Mouse (Mus musculus) hindbrain, embryonic 10.5 days (tissue): ENCODE data around the gene Dolpp1. TPM values are rescaled to one million over a fixed set of nuclear protein-coding genes. Genes with fewer than 3 reads are reported as not detected.

Source experiments
- DNase-seq: peaks from one replicate; pipeline ENCODE4 v3.0.0-alpha.2; 2017; ENCODE audit warnings: low spot score
- H3K27ac ChIP-seq: fragments of 300-500 bp; sonication (generic); 2 replicates; pipeline ENCODE4 v1.5.1; 2016; ENCODE audit warnings: mild to moderate bottlenecking, moderate library complexity
- H3K27me3 ChIP-seq: fragments of 300-500 bp; sonication (generic); 2 replicates; pipeline ENCODE4 v1.6.1; 2016; ENCODE audit warnings: mild to moderate bottlenecking; ENCODE audit not compliant: poor library complexity, insufficient read depth, severe bottlenecking
- H3K36me3 ChIP-seq: fragments of 300-500 bp; sonication (generic); 2 replicates; pipeline ENCODE4 v1.6.1; 2016; ENCODE audit warnings: mild to moderate bottlenecking, moderate library complexity
- H3K4me1 ChIP-seq: fragments of 300-500 bp; sonication (generic); replicated peaks from 2 replicates; pipeline ENCODE4 v1.6.1; 2016; ENCODE audit warnings: mild to moderate bottlenecking
- H3K4me3 ChIP-seq: fragments of 300-500 bp; sonication (generic); 2 replicates; pipeline ENCODE4 v1.5.1; 2016; ENCODE audit warnings: mild to moderate bottlenecking, moderate library complexity
- H3K9me3 ChIP-seq: fragments of 300-500 bp; sonication (generic); 2 replicates; pipeline ENCODE4 v1.6.1; 2016; ENCODE audit warnings: mild to moderate bottlenecking, moderate library complexity
- WGBS: fragments of 180-500 bp; shearing (Covaris S2); methylation state at CpG from one replicate; pipeline ENCODE4 v1.1.7; 2016; 5-methylcytosine and 5-hydroxymethylcytosine counted together
- polyA plus RNA-seq: library from polyadenylated mRNA; unstranded; fragments of >200 nt; fragmentation: Nextera tagmentation; extraction: Ambion mirVana; gene quantifications from 2 replicates; pipeline ENCODE4 v1.2.1, GENCODE M21; 2016

Dolpp1 gene
- polyA plus RNA-seq, 1 experiment from 2014 or later = 52.9 TPM

GRCm38 (mm10) chr2:30384814-30385213 lies 7.2 kb upstream of the Dolpp1 start:
- H3K36me3 ChIP-seq = peaks cover 68% of the 10 kb centered on the region
- H3K4me3 ChIP-seq = no peak overlapping the region
- H3K4me1 ChIP-seq = no peaks in the 10 kb centered on the region
- no peak for DNase-seq
- H3K27ac ChIP-seq = no peak overlapping the region
- H3K27me3 ChIP-seq = no peaks in the 10 kb centered on the region
- 90% methylated on average over 5 of the region's 5 CpGs for WGBS
- no peaks in the 10 kb centered on the region for H3K9me3 ChIP-seq

GRCm38 (mm10) chr2:30385591-30385990 lies 6.5 kb upstream of the Dolpp1 start:
- no peak for DNase-seq
- no peaks in the 10 kb centered on the region for H3K9me3 ChIP-seq
- no peak overlapping the region for H3K4me3 ChIP-seq
- H3K4me1 ChIP-seq = peaks cover under 1% of the 10 kb centered on the region; the same call in 1 of the 2 replicates
- no peaks in the 10 kb centered on the region for H3K27me3 ChIP-seq
- H3K36me3 ChIP-seq = peaks cover 60% of the 10 kb centered on the region
- H3K27ac ChIP-seq = no peak overlapping the region
- WGBS = 86% methylated on average over 4 of the region's 4 CpGs

- no peak for DNase-seq
- no peaks in the 10 kb centered on the region for H3K9me3 ChIP-seq
- peaks cover 14% of the 10 kb centered on the region for H3K4me1 ChIP-seq
- WGBS = 84% methylated on average over 9 of the region's 9 CpGs
- H3K36me3 ChIP-seq = peaks cover 47% of the 10 kb centered on the region
- no peak overlapping the region for H3K4me3 ChIP-seq
- no peak overlapping the region for H3K27ac ChIP-seq
- H3K27me3 ChIP-seq = no peaks in the 10 kb centered on the region
These were observed 5.1 kb upstream of the Dolpp1 start for GRCm38 (mm10) chr2:30386913-30387312.

GRCm38 (mm10) chr2:30389000-30389399 lies 3.1 kb upstream of the Dolpp1 start:
- DNase-seq = no peak
- WGBS = 92% methylated on average over 2 of the region's 2 CpGs
- Histone ChIP-seq H3K27ac (no peak overlapping the region), H3K4me1 (peaks cover 30% of the 10 kb centered on the region), H3K4me3 (no peak overlapping the region), H3K9me3 (no peaks in the 10 kb centered on the region), H3K27me3 (no peaks in the 10 kb centered on the region), H3K36me3 (peaks cover 31% of the 10 kb centered on the region)

- Histone ChIP-seq H3K4me1 (peaks cover 41% of the 10 kb centered on the region), H3K27ac (peak overlapping the region; percentile 93), H3K36me3 (peaks cover 43% of the 10 kb centered on the region), H3K27me3 (no peaks in the 10 kb centered on the region), H3K4me3 (peak overlapping the region; percentile 89), H3K9me3 (no peaks in the 10 kb centered on the region)
- under 1% methylated on average over 54 of the region's 54 CpGs for WGBS
- DNase-seq = peak; percentile 93
These were observed 719 bp downstream of the Dolpp1 start for GRCm38 (mm10) chr2:30392577-30393369.

GRCm38 (mm10) chr2:30393370-30393656 lies 1.3 kb downstream of the Dolpp1 start:
- H3K9me3 ChIP-seq = no peaks in the 10 kb centered on the region
- H3K36me3 ChIP-seq = peaks cover 49% of the 10 kb centered on the region
- WGBS = 70% methylated on average over 1 of the region's 1 CpGs
- no peaks in the 10 kb centered on the region for H3K27me3 ChIP-seq
- H3K4me1 ChIP-seq = peaks cover 46% of the 10 kb centered on the region
- H3K27ac ChIP-seq = peak overlapping the region; percentile 93
- DNase-seq = no peak
- H3K4me3 ChIP-seq = peak overlapping the region; percentile 89

GRCm38 (mm10) chr2:30395757-30396156 lies 3.7 kb downstream of the Dolpp1 start:
- no peaks in the 10 kb centered on the region for H3K27me3 ChIP-seq
- 93% methylated on average over 7 of the region's 7 CpGs for WGBS
- no peaks in the 10 kb centered on the region for H3K9me3 ChIP-seq
- H3K36me3 ChIP-seq = peaks cover 69% of the 10 kb centered on the region
- no peak overlapping the region for H3K4me3 ChIP-seq
- no peak for DNase-seq
- no peak overlapping the region for H3K27ac ChIP-seq
- peaks cover 68% of the 10 kb centered on the region for H3K4me1 ChIP-seq

- H3K36me3 ChIP-seq = peaks cover 72% of the 10 kb centered on the region
- DNase-seq = no peak
These were observed 4.2 kb downstream of the Dolpp1 start for GRCm38 (mm10) chr2:30396246-30396645.

GRCm38 (mm10) chr2:30397986-30398512 lies 6.0 kb downstream of the Dolpp1 start:
- no peak overlapping the region for H3K4me3 ChIP-seq
- peaks cover 65% of the 10 kb centered on the region for H3K4me1 ChIP-seq
- peaks cover 90% of the 10 kb centered on the region for H3K36me3 ChIP-seq
- peak overlapping the region; percentile 94 for H3K27ac ChIP-seq
- no peaks in the 10 kb centered on the region for H3K9me3 ChIP-seq
- WGBS = 84% methylated on average over 10 of the region's 10 CpGs
- no peaks in the 10 kb centered on the region for H3K27me3 ChIP-seq
- DNase-seq = no peak

More at GRCm38 (mm10) chr2:30396246-30396645, 4.2 kb downstream of the Dolpp1 start:
- Histone ChIP-seq H3K4me1 (peaks cover 68% of the 10 kb centered on the region), H3K9me3 (no peaks in the 10 kb centered on the region), H3K4me3 (no peak overlapping the region), H3K27me3 (no peaks in the 10 kb centered on the region), H3K27ac (no peak overlapping the region)
- WGBS = 90% methylated on average over 7 of the region's 7 CpGs

GRCm38 (mm10) chr2:30399191-30400171 lies 7.4 kb downstream of the Dolpp1 start:
- Histone ChIP-seq H3K27ac (peak overlapping the region; percentile 94), H3K36me3 (peaks cover 95% of the 10 kb centered on the region), H3K9me3 (no peaks in the 10 kb centered on the region), H3K4me1 (peaks cover 52% of the 10 kb centered on the region), H3K27me3 (no peaks in the 10 kb centered on the region), H3K4me3 (peak overlapping the region; percentile 26)
- DNase-seq = peak; percentile 73
- 37% methylated on average over 20 of the region's 20 CpGs for WGBS

GRCm38 (mm10) chr2:30401581-30401980 lies 9.5 kb downstream of the Dolpp1 start:
- Histone ChIP-seq H3K4me3 (peak overlapping the region; percentile 16; the same call in 1 of the 2 replicates), H3K27ac (peak overlapping the region; percentile 94), H3K4me1 (peaks cover 52% of the 10 kb centered on the region), H3K27me3 (no peaks in the 10 kb centered on the region), H3K9me3 (no peaks in the 10 kb centered on the region), H3K36me3 (peaks cover 97% of the 10 kb centered on the region)
- no peak for DNase-seq
- WGBS = 76% methylated on average over 1 of the region's 1 CpGs

- Histone ChIP-seq H3K9me3 (no peaks in the 10 kb centered on the region), H3K4me1 (peaks cover 49% of the 10 kb centered on the region), H3K27me3 (no peaks in the 10 kb centered on the region), H3K4me3 (no peak overlapping the region), H3K36me3 (peaks cover 97% of the 10 kb centered on the region), H3K27ac (0 out of 2 replicates have a peak overlapping the region, but pooled peaks have one; percentile 17)
- 92% methylated on average over 9 of the region's 9 CpGs for whole genome bisulfite sequencing
- DNase-seq = no peak
These were observed 10.3 kb downstream of the Dolpp1 start for GRCm38 (mm10) chr2:30402351-30402826.
